Mouse (Mus musculus) bone marrow macrophage, adult 2 months (primary cell): Measurements from ENCODE around the gene Abhd6.

Source experiments
- CTCF ChIP-seq: IDR thresholded peaks from 2 replicates; pipeline ENCODE4 v1.5.1; 2012; ENCODE audit warnings: low read depth, mild to moderate bottlenecking, low read length, moderate library complexity
- POLR2A ChIP-seq: IDR thresholded peaks from 2 replicates; pipeline ENCODE4 v1.6.1; 2012; ENCODE audit warnings: mild to moderate bottlenecking, low read depth, low read length, borderline replicate concordance

GRCm38 (mm10) chr14:7963160-7963559 lies 39.5 kb upstream of the Abhd6 start:
- TF ChIP-seq POLR2A: no peak
- TF ChIP-seq CTCF: no peak
